Mouse (Mus musculus): ENCODE data around the gene Pimreg. TPM values are rescaled to one million over a fixed set of nuclear protein-coding genes. Genes with fewer than 3 reads are reported as not detected.

The Pimreg gene
- polyA plus RNA-seq, 1 experiment from 2014 or later, result 123 TPM

DNA sequence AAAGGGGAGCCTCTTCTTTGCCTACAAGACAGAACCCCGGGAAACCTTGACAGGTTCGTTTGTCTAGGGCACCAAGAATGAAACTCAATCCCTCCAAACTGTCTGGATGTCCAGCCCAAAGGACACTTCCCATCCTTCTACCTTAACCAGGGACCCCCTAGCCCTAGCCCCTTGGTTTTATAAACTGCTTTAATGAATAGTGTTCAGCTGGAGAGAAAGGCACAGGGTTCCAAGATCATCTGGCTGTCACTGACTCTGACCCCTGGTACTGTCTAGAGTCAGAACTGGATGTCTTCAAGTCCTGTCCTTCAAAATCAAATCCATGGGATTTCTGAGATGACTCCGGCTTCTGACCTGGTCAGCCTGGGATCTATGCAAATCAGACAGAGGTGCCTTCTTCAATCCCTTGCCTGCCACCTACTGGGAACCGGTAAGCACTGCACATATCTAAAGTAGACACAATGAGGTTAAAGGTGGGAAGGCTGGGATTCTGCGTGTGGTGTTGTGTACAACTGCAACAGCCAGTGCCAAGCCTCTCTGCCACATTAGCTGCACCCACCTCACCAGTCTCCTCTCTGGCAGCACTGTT lies 17.5 kb upstream of the Pimreg start:
- H3K4me2 ChIP-seq (ENCODE audit: low read length), result no peak overlapping the region
- H3K27me3 ChIP-seq (replicated peaks; ENCODE audit: control insufficient read depth, insufficient read depth, low read length), result 0 out of 2 replicates have a peak, but pooled peaks cover 2% of the 10 kb centered on the region
- no peaks in the 10 kb centered on the region; the same call in 1 of the 2 replicates for H3K4me1 ChIP-seq (ENCODE audit: control insufficient read depth, insufficient read depth, low read length)
- 25% methylated on average over 5 of the region's 5 CpGs for WGBS
- no peak overlapping the region for H3K27ac ChIP-seq (ENCODE audit: low read depth, low read length)
- DNase-seq (ENCODE audit: low spot score) (peak; percentile 74), ATAC-seq (peak; percentile 52; the same call in 1 of the 2 replicates)
- no peak overlapping the region for H3K4me3 ChIP-seq (ENCODE audit: low read depth, low read length)
- no peaks in the 10 kb centered on the region for H3K36me3 ChIP-seq (ENCODE audit: control insufficient read depth, insufficient read depth, low read length)
- no peaks in the 10 kb centered on the region for H3K9me3 ChIP-seq (replicated peaks; ENCODE audit: control insufficient read depth, low read length)
- no peak overlapping the region for H3K9ac ChIP-seq (ENCODE audit: low read length)

DNA sequence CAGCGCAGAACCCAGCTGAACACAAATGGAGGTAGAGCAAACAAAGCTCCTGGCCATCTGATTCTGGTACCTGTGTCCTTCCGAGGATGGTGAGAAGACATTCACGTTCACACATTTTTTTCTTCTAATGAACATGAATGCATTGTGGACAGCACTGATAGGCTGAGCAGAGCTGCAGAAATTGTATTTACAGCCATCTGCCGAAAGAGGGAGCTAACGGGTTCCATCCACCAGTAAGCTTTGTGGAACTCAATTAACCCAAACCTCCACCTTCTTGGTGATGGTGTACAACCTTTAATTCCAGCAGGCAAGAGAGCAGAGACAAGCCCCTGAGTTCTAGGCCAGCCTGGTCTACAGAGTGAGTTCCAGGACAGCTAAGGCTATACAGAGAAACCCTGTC lies 16.0 kb upstream of the Pimreg start:
- Histone ChIP-seq H3K4me3 (ENCODE audit: low read depth, low read length) (no peak overlapping the region), H3K4me2 (ENCODE audit: low read length) (no peak overlapping the region), H3K9ac (ENCODE audit: low read length) (no peak overlapping the region), H3K9me3 (replicated peaks; ENCODE audit: control insufficient read depth, low read length) (no peaks in the 10 kb centered on the region), H3K36me3 (ENCODE audit: control insufficient read depth, insufficient read depth, low read length) (no peaks in the 10 kb centered on the region), H3K27me3 (replicated peaks; ENCODE audit: control insufficient read depth, insufficient read depth, low read length) (0 out of 2 replicates have a peak, but pooled peaks cover 3% of the 10 kb centered on the region), H3K27ac (ENCODE audit: low read depth, low read length) (no peak overlapping the region), H3K4me1 (ENCODE audit: control insufficient read depth, insufficient read depth, low read length) (no peaks in the 10 kb centered on the region; the same call in 1 of the 2 replicates)
- WGBS, result 35% methylated on average over 5 of the region's 5 CpGs
- peak; percentile 62 for DNase-seq (ENCODE audit: low spot score)
- no peak for ATAC-seq

DNA sequence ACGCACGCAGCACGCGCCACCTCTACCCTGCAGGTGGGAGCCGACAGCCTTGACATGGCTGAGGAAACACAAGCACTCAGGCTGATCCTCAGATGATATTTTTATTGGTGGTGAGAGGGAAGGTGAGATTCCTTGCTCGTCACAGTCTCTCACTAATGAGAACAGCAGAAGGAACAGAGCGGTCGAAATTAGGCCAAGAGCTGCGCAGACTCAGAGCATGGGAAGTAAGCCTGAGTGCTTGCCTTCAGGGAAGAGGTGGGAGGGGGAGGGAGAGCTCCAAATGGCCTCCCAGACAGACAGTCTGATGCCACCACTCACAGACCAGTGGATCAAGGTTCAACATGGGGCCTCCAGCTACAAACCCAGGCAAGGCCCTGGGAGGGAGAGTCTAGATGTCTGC lies 15.3 kb upstream of the Pimreg start:
- no peaks in the 10 kb centered on the region for H3K9me3 ChIP-seq (replicated peaks; ENCODE audit: control insufficient read depth, low read length)
- no peaks in the 10 kb centered on the region; the same call in 1 of the 2 replicates for H3K4me1 ChIP-seq (ENCODE audit: control insufficient read depth, insufficient read depth, low read length)
- no peak for ATAC-seq
- H3K27ac ChIP-seq (ENCODE audit: low read depth, low read length), result no peak overlapping the region
- 89% methylated on average over 9 of the region's 9 CpGs for WGBS
- no peaks in the 10 kb centered on the region for H3K36me3 ChIP-seq (ENCODE audit: control insufficient read depth, insufficient read depth, low read length)
- H3K27me3 ChIP-seq (replicated peaks; ENCODE audit: control insufficient read depth, insufficient read depth, low read length), result 0 out of 2 replicates have a peak, but pooled peaks cover 3% of the 10 kb centered on the region
- H3K4me3 ChIP-seq (ENCODE audit: low read depth, low read length), result no peak overlapping the region
- DNase-seq (ENCODE audit: low spot score), result no peak
- no peak overlapping the region for H3K4me2 ChIP-seq (ENCODE audit: low read length)
- no peak overlapping the region for H3K9ac ChIP-seq (ENCODE audit: low read length)

DNA sequence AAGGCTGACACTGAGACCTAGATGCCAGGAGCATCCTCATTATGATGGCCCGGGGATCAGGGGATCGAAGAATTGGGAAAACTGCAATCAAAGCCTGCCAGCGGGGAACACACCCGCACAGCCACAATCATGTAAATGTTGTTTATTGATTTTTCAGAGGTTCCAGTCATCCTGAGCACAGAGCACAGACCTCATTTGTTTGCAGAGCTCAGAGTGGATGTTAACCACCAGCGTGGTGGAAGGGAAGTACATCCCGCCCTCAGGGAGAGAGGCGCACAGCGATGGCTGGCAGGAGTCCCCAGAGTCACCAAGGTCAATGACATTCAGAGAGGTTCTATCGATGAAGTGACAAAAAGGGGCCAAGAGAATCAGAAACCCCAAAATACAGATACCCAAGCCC lies 14.0 kb upstream of the Pimreg start:
- Histone ChIP-seq H3K27ac (ENCODE audit: low read depth, low read length) (no peak overlapping the region), H3K36me3 (ENCODE audit: control insufficient read depth, insufficient read depth, low read length) (no peaks in the 10 kb centered on the region), H3K4me1 (ENCODE audit: control insufficient read depth, insufficient read depth, low read length) (no peaks in the 10 kb centered on the region; the same call in 1 of the 2 replicates), H3K9ac (ENCODE audit: low read length) (no peak overlapping the region), H3K4me3 (ENCODE audit: low read depth, low read length) (no peak overlapping the region), H3K27me3 (replicated peaks; ENCODE audit: control insufficient read depth, insufficient read depth, low read length) (0 out of 2 replicates have a peak, but pooled peaks cover 3% of the 10 kb centered on the region), H3K9me3 (replicated peaks; ENCODE audit: control insufficient read depth, low read length) (no peaks in the 10 kb centered on the region), H3K4me2 (ENCODE audit: low read length) (no peak overlapping the region)
- no peak for DNase-seq (ENCODE audit: low spot score)
- 89% methylated on average over 9 of the region's 9 CpGs for WGBS
- ATAC-seq, result no peak

DNA sequence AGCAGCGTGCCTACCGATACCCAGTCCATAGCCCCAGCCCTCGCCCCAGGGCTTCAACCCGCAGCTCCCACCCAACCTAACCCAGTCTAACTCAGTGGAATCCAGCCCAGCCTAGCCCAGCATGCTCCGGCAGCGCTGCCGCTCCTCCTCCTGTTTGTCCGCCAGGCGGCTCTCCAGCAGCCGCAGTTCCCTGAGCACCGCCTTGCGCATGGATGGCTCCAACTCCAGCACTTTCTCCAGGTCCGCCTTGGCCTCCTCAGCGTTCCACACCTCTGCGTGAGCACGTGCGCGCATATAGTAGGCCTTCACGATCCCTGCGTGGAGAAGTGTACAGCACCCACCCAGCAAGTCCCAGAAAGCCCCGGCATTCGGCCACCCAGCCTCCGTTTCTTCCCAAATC lies 12.7 kb upstream of the Pimreg start:
- Histone ChIP-seq H3K27ac (ENCODE audit: low read depth, low read length) (no peak overlapping the region), H3K4me3 (ENCODE audit: low read depth, low read length) (no peak overlapping the region), H3K9me3 (replicated peaks; ENCODE audit: control insufficient read depth, low read length) (no peaks in the 10 kb centered on the region), H3K9ac (ENCODE audit: low read length) (no peak overlapping the region), H3K4me2 (ENCODE audit: low read length) (no peak overlapping the region), H3K4me1 (ENCODE audit: control insufficient read depth, insufficient read depth, low read length) (no peaks in the 10 kb centered on the region), H3K36me3 (ENCODE audit: control insufficient read depth, insufficient read depth, low read length) (no peaks in the 10 kb centered on the region), H3K27me3 (replicated peaks; ENCODE audit: control insufficient read depth, insufficient read depth, low read length) (0 out of 2 replicates have a peak, but pooled peaks cover 3% of the 10 kb centered on the region)
- WGBS, result 24% methylated on average over 23 of the region's 23 CpGs
- ATAC-seq, result peak; percentile 67
- DNase-seq (ENCODE audit: low spot score), result peak; percentile 61

DNA sequence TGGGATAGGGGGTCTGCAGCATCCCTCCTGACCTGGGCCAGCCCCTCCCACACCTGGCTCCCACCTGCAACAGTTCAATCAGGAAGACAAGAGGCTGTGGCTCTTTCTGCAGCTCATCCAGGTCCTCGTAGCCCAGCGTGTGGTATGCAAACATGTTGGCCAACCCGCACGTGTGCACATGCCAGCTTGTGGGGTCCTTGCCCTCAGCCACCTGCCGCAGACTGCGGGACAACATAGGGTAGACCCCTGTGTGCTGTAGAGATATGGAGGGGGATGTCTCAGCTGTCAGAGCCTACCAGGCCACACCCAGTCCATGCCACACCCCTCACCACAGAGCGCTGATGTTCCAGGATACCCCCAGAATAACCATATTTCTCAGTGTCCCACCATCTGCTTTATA lies 10.5 kb upstream of the Pimreg start:
- no peak overlapping the region for H3K27ac ChIP-seq (ENCODE audit: low read depth, low read length)
- ATAC-seq, result no peak
- no peak overlapping the region for H3K4me2 ChIP-seq (ENCODE audit: low read length)
- WGBS, result 93% methylated on average over 7 of the region's 7 CpGs
- H3K9me3 ChIP-seq (replicated peaks; ENCODE audit: control insufficient read depth, low read length), result no peaks in the 10 kb centered on the region
- H3K4me3 ChIP-seq (ENCODE audit: low read depth, low read length), result no peak overlapping the region
- no peaks in the 10 kb centered on the region for H3K4me1 ChIP-seq (ENCODE audit: control insufficient read depth, insufficient read depth, low read length)
- DNase-seq (ENCODE audit: low spot score), result no peak
- no peaks in the 10 kb centered on the region for H3K36me3 ChIP-seq (ENCODE audit: control insufficient read depth, insufficient read depth, low read length)
- H3K27me3 ChIP-seq (replicated peaks; ENCODE audit: control insufficient read depth, insufficient read depth, low read length), result 0 out of 2 replicates have a peak, but pooled peaks cover 3% of the 10 kb centered on the region
- no peak overlapping the region for H3K9ac ChIP-seq (ENCODE audit: low read length)

DNA sequence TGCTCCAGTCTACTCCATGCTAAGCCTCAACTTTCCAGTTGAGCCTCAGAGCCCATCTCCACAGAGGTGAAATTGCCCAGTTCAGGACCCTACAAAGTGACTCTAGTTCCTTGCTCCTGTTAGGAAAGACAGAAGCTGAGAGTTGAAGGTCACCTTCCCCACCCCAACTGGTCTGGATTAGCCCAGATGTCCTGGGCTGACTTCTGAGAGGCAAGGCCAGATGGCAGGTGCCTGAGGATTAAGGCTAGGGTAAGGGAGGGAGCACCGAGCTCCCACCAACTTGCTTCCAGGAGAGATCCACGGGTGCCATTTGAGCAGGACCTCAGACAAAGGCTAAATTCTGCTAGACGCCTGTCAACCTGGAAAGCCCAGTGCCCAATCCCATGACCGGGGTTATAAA lies 9.7 kb upstream of the Pimreg start:
- Histone ChIP-seq H3K4me1 (ENCODE audit: control insufficient read depth, insufficient read depth, low read length) (no peaks in the 10 kb centered on the region), H3K4me3 (ENCODE audit: low read depth, low read length) (no peak overlapping the region), H3K27me3 (replicated peaks; ENCODE audit: control insufficient read depth, insufficient read depth, low read length) (0 out of 2 replicates have a peak, but pooled peaks cover 3% of the 10 kb centered on the region), H3K27ac (ENCODE audit: low read depth, low read length) (no peak overlapping the region), H3K9me3 (replicated peaks; ENCODE audit: control insufficient read depth, low read length) (no peaks in the 10 kb centered on the region), H3K4me2 (ENCODE audit: low read length) (no peak overlapping the region), H3K36me3 (ENCODE audit: control insufficient read depth, insufficient read depth, low read length) (no peaks in the 10 kb centered on the region), H3K9ac (ENCODE audit: low read length) (no peak overlapping the region)
- DNase-seq (ENCODE audit: low spot score), result no peak
- WGBS, result 84% methylated on average over 4 of the region's 4 CpGs
- no peak for ATAC-seq

DNA sequence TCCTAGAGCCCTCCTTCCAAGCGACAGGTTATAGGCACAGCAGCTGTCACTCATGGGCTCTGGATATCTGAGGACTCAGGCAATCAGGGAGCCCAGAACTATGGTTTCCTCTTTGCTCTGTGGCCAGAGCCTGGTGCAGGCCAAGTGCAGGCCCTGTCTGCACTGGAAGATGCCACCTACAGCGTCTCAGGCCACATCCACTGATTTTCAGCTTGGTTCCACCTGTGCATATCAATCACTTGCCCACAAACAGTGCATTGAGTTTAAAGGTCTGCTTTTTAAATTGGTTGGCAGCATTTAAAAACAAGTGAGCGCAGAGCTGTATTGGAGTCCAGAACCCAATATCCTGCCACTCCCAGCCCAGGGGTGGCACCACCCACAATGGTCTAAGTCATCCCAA lies 9.2 kb upstream of the Pimreg start:
- ATAC-seq, result no peak
- Histone ChIP-seq H3K4me2 (ENCODE audit: low read length) (no peak overlapping the region), H3K36me3 (ENCODE audit: control insufficient read depth, insufficient read depth, low read length) (no peaks in the 10 kb centered on the region), H3K9me3 (replicated peaks; ENCODE audit: control insufficient read depth, low read length) (no peaks in the 10 kb centered on the region), H3K27me3 (replicated peaks; ENCODE audit: control insufficient read depth, insufficient read depth, low read length) (0 out of 2 replicates have a peak, but pooled peaks cover 3% of the 10 kb centered on the region), H3K9ac (ENCODE audit: low read length) (no peak overlapping the region), H3K4me1 (ENCODE audit: control insufficient read depth, insufficient read depth, low read length) (no peaks in the 10 kb centered on the region), H3K4me3 (ENCODE audit: low read depth, low read length) (no peak overlapping the region), H3K27ac (ENCODE audit: low read depth, low read length) (no peak overlapping the region)
- no peak for DNase-seq (ENCODE audit: low spot score)
- WGBS, result 88% methylated on average over 3 of the region's 3 CpGs

DNA sequence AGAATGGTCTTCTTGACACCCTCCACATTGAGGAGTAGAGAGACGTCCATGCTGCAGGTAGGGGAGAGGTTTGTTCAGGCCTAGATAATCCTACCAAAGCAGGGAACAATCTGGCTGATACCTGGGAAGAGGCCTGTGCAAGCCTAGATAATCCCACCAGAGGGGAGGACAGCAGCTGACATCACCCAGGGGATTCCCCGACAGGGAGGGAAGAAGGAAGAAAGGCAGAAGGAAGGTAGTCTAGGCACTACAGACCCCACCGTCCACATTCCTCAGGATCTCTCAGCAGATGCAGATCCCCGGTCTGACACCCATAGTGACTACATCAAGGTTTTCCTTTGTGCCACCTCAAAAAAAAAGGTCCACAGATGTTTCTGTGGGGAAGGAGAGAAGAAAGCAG lies 4.4 kb upstream of the Pimreg start, which contains the start of gene Aipl1:
Aipl1 (minus strand) TSS at position 101 of the 400 bp plus-strand sequence.
- Histone ChIP-seq H3K4me2 (ENCODE audit: low read length) (no peak within 1 kb of the TSS), H3K9me3 (replicated peaks; ENCODE audit: control insufficient read depth, low read length) (no peaks in the 10 kb centered on the region), H3K4me3 (ENCODE audit: low read depth, low read length) (no peak within 1 kb of the TSS), H3K4me1 (ENCODE audit: control insufficient read depth, insufficient read depth, low read length) (peaks cover 9% of the 10 kb centered on the region; the same call in 1 of the 2 replicates), H3K27ac (ENCODE audit: low read depth, low read length) (no peak within 1 kb of the TSS), H3K27me3 (replicated peaks; ENCODE audit: control insufficient read depth, insufficient read depth, low read length) (no peaks in the 10 kb centered on the region), H3K36me3 (ENCODE audit: control insufficient read depth, insufficient read depth, low read length) (no peaks in the 10 kb centered on the region), H3K9ac (ENCODE audit: low read length) (no peak within 1 kb of the TSS; the same call in 1 of the 2 replicates)
- no peak for DNase-seq (ENCODE audit: low spot score)
- WGBS, result 66% methylated on average over 4 of the region's 4 CpGs
- ATAC-seq, result no peak
